Mouse (Mus musculus) thymus, postnatal 14 days (tissue): ENCODE measurements around the gene Bola1.

Experiments
- DNase-seq: peaks from one replicate; pipeline ENCODE4 v3.0.0; 2021

The Bola1 gene

DNA sequence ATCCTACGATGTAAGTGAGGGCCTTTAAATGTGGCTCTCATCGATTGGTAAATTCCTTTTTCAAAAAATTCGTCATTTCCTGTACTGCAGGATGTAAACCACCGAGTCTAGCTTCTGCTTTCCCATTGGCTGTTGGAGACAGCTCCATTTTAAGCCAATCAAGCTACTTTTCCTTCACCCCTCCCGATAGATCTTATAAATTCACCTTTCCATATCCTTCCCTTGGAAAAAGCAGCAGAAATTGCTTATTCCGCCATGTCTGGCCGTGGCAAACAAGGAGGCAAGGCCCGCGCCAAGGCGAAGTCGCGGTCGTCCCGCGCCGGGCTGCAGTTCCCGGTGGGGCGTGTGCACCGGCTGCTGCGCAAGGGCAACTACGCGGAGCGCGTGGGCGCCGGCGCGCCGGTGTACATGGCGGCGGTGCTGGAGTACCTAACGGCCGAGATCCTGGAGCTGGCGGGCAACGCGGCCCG is at the start of gene Bola1, which contains the start of gene Hist2h2ab:
TSS of gene Bola1 (minus strand) at position 49 of the 470 bp plus-strand sequence.
TSS of gene Hist2h2ab (plus strand) at position 205 of the 470 bp plus-strand sequence.
- peak; percentile 82 for DNase-seq

DNA sequence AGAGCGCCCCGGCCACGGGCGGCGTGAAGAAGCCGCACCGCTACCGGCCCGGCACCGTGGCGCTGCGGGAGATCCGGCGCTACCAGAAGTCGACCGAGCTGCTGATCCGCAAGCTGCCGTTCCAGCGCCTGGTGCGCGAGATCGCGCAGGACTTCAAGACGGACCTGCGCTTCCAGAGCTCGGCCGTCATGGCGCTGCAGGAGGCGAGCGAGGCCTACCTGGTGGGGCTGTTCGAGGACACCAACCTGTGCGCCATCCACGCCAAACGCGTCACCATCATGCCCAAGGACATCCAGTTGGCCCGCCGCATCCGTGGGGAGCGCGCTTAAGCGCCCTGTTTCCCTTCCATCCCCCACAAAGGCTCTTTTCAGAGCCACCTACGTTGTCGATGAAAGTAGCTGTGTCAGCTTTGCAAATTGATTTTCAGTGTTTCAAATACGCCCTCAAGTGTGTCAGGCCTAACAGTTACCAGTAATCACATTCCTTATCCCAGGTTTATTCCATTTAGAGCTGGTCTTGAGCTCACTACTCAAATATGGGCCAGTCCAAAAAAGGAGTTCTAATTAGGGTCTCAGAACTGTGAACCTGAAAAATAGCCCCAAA is 49.4 kb upstream of the Bola1 start:
- DNase-seq: peak; percentile 51

DNA sequence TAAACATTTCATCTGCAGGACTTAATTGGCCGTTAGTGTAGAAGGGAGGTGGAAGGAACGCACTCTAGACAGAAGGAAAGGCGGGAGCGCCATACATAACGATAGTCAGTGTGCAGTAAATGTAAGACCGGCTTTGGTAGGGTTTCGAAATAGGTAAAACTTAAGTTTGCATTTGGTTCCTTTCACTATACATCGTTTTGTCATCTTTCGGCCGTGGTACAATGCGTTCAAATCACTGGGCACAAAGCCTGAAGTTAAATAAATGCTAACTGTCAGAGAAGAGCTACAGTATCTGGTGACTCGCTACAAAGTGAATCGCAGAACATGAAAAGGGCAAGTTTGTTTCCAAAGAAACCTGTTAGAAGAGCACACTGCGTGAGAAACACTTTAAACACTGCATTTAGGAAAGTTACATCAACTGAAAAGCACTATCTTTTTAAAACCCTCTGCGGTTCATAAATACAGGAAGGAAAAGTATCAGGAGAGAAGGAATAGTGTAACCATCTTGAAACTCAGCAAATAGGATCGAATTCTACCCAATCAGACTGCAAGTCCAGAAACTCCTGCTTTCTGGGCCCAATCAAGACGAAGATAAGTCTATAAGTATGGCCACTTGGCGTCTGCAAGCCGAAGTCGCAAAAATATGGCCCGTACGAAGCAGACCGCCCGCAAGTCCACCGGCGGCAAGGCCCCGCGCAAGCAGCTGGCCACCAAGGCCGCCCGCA is 48.7 kb upstream of the Bola1 start, which contains the start of gene Hist2h3b:
TSS of gene Hist2h3b (plus strand) at position 604 of the 725 bp plus-strand sequence.
- DNase-seq: peak; percentile 84

DNA sequence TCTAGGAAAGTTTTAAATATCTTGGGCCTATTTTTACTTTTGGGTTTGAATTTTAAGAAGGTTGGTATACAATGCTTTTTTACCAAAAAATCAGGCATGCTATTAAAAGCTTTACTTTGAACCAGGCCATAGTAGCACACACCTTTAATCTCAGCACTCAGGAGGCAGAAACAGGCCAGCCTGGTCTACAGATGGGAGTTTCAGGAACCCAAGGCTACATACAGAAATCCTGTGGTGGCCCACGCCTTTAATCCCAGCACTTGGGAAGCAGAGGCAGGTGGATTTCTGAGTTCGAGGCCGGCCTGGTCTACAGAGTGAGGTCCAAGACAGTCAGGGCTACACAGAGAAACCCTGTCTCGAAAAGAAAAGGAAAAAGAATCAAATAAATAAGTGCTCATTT is 48.0 kb upstream of the Bola1 start:
- no peak for DNase-seq

DNA sequence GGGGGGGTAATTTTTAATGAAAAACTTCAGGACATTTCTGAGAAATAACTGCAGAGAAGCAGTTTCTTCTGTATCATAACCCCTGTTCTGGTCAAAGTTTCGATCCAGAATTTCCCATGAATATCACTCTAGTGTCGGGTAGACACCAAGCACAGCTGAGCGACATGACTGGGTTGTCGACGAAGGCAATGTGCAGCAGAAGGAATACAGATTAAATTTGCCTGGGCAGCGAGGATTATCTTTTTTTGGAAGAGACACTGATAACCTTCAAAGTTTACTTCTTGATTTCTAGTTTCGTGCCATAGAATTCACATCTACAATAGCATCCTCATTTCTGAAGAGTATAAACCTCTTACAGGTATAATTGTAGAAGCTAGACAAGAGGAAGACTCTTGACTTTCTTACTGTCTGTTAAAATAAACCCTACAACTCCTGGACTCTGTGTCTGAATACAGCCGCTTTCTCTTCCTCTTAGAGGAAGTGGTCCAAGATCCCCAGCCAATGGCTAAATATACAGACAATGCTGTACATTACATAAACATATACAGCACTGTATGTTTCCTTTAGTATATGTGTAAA is 46.7 kb upstream of the Bola1 start:
- DNase-seq: no peak

DNA sequence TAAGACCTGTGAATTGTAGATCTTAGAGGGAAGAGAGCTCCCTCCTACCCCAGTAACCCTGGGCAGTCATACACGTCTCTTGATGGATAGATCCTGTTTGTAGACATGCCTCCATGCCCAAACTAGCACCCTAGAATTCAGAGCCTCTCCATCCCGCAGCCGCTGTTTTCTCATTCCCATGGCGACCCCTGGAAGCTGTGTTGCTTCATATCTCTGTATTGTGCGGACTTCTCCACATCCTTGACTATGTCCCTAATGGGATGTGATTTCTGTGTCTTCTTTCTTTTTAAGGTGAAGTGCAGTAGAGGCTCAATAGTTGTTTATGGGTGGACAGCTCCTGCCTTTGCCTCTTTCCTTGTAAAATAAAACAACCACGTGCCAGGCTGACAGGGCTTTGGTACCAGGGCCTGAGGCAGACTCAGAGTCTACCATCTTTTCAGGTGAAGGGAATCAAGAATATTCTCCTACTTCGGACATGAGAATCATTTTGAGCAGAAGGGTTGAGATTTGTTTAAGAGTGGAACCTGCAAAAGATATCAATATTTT is 45.0 kb upstream of the Bola1 start:
- DNase-seq: peak; percentile 25

DNA sequence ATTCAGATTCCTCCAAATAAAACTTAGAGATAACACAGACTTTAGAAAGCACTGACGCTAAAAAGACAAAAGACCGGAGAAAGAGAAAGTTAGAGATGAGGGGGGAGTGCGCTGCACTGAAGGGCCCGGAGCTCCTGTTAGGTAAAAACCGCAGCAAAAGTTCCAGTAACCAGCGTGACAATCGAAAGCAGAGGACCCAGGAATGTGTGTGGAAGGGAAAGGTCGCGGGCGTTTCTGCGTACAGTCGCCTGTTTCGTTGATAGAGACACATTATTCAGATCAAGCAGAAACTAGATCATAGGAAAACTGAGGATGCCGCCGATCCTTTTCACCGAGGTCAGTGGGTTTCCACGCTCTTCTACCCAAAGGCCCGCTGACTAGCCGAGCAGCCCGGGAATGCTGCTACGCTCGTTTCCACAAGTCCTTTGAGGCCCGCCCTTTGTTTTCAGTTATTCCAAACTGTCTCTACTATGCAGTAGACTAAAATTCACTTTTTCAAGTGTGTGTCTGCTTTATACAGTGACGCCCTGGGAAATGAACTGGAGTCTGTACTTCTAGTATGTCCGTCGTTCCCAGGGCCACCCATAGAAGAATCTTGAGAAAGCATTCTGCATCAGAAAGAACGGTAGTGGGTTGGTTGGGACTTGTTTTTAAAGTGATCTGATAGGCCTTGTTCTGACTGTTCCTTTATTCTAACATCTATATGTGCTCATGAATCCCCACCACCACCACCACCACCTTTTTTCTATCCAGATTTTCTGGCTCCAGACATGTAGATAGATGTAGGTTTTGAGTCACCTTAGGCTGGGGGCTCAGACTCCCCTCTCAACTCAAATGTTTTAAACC is 44.3 kb upstream of the Bola1 start:
- peak; percentile 59 for DNase-seq

DNA sequence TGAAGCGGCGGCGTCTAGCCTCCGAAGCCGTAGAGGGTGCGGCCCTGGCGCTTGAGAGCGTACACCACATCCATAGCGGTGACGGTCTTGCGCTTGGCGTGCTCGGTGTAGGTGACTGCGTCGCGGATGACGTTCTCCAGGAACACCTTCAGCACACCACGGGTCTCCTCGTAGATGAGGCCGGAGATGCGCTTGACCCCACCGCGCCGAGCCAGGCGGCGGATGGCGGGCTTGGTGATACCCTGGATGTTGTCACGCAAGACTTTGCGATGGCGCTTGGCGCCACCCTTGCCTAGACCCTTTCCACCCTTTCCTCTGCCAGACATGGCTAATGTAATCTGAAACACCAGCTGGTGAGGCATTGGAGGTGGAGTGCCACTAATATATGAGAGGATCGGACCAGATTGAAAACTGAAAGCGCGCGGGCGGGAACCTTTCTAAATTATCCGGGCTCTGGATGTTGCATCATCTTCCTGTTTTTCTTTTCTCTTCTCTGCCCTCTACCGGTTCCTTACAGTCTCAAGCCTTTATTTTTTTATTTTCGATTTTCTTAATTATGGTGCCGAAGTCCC is 43.6 kb upstream of the Bola1 start, which contains the start of gene Hist2h4:
TSS of gene Hist2h4 (minus strand) at position 333 of the 572 bp plus-strand sequence.
- peak; percentile 95 for DNase-seq

DNA sequence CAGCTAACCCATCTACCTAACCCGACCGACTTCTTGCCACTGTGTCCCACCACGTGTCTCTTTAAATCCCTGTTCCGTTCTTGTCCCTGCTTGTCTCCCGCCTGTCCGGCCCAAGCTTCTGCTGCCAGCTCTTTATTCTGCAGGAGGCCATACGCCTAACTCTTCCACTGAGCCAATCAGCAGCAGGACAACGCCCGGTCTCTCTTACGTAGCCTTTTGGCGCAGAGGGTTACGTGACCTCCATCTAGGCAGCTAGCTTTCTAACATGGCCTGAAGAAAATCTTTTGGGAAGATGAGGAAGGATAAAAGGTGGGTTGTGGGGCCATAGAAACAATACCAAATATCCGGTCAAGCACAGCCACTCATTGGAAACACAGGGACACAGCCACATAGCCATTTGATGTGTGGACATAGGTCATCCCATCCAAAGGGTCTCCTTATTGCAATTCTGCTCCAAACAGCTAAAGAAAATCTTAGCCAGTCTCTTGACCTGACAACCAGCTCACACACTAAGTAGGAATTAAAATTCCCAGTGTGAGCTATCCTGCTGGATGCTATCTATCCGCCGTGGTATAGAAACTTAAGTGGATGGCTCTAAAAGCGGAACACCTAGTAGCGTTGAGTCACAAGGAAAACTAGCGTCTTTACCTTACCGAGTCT is 42.8 kb upstream of the Bola1 start:
- DNase-seq: peak; percentile 56

DNA sequence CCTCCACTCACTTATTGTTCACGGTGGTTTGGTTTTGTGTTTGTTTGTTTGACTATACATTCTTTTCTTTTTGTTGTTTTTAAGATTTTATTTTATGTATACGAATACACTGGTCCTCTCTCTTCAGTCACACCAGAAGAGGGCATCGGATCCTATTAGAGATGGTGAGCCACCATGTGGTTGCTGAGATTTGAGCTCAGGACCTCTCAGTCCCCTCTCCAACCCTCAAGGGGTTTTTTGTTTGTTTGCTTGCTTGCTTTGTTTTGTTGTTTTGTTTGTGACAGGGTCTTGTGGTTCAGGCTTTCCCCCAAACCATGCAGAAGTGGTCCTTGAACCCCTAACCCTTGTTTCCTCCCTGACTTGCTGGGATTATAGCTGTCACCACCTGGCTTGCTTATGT is 42.1 kb upstream of the Bola1 start:
- no peak for DNase-seq

DNA sequence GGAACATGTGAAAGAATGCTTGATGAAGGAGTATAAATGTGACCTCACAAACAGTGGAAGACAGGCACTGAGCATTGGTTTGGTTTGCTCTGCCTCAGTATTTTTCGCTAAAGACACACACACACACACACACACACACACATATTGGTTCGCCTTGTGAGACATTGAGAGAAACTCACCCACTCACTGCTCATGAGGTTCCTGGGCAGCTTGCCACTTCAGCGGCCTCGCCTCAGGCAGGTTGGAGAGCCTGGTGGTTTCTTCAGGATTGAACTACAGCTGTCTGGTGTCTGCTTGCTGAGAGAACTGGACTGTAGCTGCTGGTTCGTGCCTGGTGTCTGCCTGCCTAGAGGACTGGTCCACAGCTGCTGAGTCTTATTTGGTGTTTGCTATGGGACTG is 40.7 kb upstream of the Bola1 start:
- no peak for DNase-seq

DNA sequence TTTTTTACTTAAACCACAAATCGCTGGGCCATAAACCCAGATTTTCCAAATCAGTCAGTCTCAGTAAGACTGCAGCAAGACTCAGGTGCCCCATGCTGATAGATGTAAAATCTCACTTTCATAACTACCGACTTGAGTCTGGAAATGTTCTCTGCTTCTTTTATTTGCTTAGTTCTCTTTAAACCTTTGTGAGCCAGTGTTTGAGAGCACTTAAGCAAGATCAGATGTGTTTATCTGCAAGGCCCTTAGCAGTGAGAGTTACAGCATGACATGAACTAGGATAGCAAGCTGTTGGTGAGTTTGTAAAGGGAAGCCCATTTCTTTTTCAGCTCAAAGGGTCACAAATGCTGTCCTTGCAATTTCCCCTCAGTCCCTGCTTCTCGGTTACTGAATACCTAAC is 37.7 kb upstream of the Bola1 start:
- no peak for DNase-seq

DNA sequence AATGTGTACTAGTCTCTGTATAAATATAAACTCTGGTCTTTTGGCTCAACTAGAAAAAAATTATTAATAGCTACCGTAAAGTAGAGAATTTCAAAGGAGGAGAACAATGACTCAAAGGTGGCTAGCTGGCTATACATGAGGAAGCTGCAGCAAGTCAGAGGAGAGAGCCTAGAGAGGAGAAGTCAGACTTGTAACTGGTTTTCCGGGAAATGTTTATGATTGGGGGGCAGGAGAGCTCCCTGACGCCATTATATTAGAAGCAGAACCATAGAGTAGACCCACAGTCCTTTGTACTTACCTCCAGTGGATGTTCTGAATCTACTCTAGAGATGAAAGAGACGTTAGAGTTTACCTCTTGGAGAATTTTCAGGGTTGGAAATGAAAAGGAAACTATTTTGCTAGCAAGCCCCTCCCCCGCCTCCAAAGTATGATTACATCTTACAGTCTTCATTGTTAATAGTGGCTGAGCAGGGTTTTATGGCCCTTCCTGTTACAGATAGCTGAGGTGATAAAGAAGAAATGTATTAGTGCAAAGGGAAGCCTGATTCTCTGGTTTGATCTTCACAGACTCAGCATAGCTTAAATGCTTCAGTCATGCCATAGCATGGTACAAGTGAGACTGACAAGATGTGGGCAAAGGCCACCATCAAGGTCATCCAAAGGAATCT is 36.6 kb upstream of the Bola1 start:
- DNase-seq: no peak

DNA sequence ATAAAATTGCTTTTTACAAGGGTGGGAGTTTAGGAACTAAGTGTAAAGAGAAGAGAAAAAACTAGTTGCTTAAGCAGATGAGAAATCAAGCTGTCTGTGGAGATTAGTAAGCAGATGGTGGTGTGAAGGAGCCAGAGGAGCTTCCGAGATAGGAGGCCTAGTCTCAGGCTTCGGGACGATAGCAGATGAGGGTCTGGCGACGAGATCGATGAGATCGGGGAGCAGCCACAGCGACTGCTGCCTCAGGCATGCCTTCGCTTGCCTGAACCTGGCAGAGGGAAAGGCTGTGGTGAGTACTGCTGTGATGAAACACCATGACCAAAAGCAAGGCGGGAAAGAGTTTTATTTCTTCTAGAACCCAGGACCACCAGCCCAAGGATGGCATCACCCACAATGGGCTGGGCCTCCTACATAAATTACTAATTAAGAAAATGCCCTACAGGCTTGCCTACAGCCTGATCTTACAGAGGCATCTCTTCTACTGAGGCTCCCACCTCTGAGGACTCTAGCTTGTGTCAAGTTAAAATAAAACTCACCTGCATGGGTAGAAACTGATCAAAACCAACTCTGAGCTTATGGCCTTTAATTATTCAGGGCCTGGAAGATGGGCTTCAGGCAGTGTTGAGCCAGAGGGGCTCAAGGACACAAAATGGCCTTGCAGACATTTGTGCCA is 35.3 kb upstream of the Bola1 start:
- DNase-seq: no peak

DNA sequence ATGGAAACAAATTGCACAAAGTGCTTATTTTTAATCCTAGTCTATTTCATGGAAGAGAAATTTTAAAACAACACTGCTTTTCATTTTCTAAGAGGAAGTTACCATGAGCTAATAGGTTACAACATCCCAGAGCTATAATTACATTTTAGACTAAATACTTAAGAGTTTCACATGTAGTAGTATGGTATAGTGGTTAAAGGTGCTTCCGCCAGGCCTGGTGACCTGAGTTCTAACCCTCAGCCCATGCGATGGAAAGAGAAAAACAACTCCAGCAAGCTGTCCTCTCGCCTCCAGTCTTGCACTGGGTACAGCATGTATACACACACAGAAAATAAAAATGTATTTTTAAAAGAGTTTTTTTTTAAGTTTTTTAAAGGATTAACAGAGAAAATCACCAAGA is 32.3 kb upstream of the Bola1 start:
- no peak for DNase-seq

DNA sequence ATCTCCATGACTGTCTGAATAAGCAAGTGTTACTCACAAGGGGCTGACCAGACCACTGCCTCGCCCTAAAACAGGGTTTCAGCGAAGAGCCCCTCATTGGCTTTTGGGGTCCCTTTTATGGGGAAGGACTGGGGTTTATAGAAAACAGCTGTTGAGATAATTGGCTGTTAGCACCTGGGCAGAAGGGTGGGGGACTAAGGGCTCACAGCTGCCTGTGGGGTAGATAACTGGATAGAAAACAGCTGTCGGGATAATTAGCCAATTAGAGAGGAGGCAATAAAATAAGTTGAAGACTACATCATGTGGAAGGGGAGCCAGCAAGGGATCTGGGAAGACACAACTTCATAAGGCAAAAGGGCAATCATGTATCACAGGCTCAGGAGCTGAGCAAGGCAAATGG is 31.4 kb upstream of the Bola1 start:
- DNase-seq: no peak

DNA sequence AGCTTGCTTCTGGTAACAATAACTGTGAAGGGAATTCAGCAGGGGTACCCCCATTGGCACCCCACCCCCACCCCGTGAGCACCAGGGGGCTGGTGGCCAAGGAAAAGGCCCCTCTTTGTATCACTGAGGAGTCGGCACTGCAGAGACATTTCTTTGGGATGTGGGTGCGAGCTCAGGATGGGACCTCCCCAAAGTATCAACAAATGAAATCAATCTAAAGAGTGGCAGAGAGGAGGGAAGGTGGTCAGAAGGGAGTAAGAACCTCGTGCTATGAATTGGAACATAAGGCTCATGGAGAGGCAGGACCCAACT is 29.5 kb upstream of the Bola1 start:
- DNase-seq: peak; percentile 38

DNA sequence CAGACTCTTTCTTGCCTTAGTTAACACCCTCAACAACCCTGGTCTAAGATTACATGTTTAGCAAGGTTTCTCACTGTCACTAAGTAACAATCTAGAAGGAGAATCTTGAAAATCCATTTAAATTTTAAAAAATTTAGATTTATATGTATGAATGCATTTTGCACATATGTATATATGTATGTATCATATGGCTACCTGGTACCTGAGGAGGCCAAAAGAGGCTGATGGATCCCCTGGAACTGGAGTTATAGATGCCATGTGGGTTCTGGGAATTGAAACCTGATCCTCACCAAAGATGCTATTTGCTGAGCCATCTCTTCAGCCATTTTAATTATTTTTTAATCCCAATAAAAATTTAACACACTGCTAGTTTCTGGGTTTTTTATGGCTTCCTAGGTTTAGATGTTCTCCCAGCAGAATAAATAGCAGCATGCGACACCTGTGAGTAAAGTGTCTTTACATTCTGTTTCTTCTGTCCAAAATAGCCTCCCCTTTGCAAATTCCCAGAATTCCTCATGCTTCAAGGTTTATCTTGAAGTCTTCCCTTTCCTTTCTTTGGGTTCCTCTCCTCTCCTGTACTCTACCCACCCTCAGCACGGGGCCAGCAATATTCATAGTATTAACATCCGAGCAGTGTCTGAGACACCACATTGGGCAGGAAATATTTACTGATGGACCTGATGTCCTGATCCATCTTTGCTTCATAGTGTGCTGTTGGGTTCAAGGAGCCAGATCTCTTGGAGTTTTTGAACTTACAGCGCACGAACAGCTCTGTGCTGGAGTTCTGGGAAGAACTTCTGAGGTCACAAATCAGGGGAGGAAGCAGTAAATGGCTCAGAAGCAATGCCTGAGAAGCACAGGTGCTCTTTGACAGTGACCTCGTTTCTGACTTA is 28.9 kb upstream of the Bola1 start:
- DNase-seq: no peak

DNA sequence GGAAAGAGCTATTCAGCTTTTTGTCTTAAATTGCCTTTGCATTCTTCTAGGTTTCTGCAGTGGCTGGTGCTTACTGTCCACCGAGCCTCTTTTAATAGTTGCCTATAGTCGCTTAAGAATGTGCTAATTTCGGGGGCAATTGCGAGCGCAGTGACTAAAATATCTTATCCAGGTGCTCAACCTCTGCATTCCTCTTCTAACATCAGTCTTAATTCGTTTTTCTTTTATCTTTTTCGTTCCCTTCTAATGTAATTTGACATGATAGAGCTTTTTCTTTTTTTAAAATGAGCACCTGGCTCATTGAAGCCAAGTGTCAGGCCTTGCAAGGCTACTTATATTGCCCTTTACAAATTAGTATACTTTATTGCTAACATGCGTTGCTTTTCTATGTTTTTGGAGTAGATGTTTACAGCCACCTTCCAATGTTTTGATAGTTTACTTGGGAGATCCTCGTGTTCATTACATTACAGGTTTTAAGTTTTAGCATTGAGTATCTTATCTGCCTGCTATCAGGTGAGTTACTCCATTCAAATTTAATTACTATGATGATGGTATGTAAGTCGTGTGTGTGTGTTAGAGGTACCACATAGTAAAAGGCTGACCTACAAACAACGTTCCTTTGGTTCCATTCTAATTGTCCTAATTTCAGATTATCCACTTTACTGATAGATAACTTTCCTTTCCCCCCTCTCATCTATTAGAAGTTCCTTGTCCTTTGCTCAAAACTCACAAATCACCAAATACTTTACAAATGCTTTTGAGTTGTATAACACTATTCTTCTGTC is 28.0 kb upstream of the Bola1 start:
- no peak for DNase-seq
